Mouse (Mus musculus): ENCODE measurements around the gene Sipa1l1.

The Sipa1l1 gene

DNA sequence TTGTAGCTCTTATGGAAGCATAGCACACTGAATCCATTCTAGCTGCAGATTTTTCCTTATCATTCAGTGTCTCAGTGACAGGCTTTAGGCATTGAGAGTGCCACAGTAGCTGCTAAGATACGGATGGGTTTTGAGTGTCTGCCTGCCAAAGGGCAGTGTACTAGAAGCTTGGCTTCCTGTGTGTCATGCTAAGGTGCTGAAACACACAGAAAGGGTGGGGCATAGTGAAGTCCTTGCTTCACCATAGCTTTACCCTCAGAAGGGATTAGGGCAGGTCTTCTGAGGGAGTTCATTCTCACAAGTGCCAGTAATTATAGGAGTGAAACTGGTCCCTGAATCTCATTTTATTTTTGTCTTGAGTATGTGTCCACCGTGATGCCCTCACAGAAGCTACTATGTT is 82.2 kb downstream of the Sipa1l1 start:
- DNase-seq = no peak

DNA sequence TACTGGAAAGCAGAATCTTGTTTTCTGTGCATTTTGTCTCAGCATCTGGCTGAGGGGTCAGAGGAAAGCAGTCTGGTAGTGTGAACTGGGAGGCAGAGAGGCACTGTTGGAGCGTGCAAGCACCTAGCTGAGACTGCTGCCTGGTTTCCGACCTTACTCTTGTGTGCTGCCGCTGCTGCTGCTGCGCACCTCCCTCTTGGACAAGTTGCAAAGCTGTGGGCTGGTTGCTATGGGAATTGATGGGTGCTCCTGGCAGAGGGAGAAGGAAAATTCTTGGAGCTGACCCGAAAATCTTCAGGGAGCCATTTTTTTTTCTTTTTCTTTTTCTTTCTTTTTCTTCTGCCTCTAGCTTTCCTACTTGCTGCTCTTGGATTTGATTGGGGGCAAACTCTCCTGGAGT is 85.0 kb downstream of the Sipa1l1 start:
- no peak for DNase-seq

DNA sequence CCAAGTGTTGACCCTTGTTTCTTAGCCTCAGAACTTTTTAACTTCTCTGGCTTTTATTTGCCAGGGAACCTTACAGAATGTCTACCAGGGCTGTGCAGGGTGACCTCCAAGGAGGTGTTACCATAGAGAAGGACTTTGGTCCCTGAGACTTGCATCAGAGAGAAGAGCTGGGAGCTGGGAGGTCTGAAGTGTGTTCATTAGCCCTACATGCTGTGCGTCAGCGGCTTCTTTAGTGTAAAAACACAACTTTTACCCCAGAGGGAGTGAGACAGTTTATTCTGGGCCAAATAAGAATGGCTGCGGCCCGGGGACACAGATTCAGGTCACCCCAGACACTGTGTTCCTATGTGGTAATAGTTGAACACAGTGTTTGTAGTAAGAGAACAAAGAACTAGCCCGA is 86.9 kb downstream of the Sipa1l1 start:
- DNase-seq = no peak

DNA sequence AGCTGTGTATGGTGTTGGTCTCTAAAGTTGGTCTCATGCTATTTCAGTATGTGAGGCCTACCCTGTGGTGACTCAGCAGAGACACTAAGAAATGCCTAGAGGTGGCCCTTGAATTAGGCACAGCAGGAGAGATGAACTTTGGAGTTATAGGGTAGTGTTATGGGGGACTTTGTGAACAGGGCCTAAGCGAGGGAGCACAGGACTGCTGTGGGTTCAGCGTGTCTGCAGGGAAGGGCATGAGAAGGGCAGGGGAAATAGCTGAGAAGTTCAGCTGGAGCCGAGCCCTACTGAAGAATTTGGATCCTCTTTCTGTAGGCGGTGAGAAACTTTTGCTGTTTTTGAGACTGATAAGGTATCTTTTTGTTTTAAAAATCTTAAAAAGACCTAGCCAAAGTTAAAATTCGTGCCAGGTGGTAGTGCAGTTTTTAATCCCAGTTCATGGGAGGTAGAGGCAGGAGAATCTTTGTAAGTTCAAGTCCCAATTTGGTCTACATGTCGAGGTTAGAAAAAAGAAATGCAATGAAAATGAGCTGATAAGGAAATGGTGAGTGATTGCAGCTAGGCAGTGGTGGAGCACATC is 87.9 kb downstream of the Sipa1l1 start:
- DNase-seq = no peak

DNA sequence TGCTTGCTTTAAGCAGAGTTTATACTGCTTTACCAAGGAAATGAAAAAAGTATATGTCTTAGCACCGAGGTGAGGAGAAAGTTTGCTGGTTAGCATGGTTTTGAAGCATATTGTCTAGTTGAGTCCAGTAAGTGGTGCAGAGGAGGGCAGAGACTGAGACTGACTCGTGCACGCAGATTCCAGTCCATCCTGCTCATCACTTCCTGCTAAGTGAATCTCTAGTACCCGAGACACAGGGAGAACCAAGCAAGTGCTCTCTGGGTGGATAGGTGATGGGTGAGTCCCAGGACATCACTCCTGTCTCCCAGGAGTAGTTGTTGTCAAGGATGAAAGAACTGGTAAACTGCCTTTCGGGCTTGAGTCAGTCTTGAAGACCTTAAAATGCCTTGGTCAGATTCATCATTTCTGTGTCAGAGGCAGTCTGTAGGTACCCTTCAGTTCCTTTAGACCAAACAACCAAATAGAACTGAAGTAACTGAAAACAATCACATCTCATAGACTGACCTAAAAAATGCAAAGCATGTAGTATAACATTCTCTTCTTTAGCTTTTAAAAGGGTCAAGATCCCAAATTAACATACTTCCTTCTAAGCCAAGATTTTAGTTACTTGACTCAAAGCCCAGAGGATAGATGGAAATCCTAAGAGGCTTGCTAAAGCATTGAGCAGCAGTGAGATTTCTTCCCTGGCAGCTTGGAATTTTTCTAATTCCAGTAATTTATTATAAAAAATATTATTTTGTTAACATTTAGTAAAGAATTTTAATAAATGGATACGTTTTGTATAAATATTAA is 89.1 kb downstream of the Sipa1l1 start:
- DNase-seq = no peak

DNA sequence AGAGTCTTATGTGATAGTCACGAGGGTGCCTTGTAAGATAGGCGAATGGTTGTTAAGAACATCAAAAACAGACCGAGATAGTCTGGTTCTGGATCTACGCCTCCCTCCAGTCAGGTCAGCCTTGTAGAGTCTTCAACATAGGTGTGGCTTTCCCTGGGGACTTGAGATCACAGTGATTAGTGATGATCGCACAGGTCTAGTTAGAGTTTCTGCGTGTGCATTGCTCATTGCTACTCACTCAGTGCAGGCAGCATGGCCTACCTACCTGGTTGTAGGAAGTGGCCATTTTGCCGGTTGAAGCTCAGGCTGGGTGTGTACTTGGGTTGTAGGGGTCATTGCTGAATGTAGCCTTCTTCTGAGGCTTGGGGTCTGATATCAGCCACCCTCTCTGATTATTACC is 94.3 kb downstream of the Sipa1l1 start:
- DNase-seq = no peak

DNA sequence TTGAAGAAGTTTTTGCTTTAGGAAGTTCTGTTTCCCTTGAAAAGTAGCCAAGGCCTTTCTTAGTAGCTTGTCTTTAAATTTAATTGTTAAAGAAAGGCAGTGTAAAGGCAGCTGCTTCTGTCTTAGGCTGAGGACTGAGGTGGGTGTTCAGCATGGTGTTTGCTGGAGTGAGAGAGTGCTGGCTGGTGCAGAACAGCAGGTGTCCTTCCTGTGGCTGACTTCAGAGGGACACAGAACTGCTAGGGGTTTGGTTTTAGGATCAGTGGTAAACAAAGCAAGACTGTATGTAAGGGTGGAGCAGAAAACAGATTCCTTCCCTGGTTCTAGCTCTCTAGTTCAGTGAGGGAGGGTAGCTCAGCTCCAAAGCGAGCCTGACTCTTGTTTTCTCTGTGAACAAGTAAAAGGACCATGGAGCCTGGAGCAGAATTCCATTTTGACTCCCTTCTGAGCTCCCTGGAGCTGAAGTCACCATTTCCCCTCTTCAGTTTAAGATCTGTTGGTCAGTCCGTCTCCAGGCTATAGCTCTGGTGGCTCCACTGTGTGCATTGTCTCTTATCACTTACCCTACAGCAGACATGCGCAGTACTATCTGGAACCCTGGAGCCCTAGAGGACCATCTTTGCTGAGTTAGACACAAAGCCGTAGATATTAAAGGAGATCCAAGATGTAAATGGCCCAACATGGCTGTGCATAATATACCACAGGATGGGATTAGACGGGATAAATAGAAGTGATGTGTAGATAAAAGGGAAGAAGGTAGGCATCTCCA is 95.1 kb downstream of the Sipa1l1 start:
- no peak for DNase-seq

DNA sequence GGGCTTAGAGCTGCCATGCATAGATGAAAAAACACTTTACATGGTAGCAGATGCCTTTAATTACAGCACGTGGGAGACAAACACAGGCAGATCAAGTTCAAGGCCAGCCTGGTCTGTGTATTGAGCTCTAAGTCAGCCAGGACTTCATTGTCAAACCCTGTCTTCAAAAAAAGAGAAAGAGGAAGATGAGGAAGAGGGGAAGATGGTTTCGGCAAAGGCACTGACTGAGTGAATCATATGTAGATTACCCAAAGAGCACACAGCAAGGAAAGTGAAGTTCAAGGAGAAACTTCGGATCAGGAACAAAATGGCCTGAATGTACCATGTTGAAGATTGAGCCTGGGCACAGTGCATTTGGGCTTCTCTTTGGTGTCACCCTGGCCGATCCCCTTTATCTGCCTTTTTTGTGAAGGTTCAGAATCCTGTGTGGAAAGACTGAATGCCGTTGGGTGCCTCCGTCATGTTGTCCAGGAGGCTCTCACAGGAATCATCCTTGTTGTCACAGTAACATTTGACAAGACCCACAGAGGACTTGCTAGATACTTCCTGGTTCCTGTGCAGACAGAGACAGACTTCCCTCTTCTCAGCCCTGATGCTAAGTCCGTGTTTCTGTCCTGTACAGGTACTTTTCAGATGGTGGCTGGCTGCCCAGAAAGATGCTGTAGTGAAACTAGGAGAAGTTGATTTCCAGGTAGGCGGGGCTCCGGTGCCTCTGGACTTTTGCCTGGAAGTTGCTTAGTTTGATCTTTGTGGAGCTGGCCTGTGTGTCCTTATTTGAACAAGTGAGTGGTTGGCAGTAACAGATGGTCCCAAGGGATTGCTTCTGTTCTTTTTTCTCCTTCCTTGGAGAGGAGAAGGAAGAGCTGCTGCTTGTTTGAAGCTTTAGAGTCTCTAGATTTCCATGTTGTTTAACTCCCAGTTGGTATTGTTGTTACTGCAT is 96.5 kb downstream of the Sipa1l1 start:
- DNase-seq = no peak

DNA sequence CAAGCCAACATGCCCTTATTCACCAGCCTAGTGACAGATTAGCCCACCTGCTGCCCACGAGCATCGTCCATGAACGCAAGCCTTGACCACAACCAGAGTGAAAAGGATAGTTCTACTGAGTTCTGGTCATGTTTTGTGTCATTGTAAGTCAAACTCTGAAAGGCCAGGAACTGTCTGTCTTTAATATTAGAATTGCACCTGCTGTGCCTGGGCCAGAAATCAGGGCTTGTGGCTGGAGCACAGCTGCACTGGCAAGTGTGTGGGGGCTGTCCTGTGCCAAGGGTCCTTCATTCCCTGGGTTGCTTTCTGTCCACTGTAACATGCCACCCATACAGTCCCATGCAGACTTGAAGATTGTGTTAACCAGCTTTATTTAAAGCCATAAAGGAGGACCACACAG is 102.3 kb downstream of the Sipa1l1 start:
- DNase-seq = no peak

DNA sequence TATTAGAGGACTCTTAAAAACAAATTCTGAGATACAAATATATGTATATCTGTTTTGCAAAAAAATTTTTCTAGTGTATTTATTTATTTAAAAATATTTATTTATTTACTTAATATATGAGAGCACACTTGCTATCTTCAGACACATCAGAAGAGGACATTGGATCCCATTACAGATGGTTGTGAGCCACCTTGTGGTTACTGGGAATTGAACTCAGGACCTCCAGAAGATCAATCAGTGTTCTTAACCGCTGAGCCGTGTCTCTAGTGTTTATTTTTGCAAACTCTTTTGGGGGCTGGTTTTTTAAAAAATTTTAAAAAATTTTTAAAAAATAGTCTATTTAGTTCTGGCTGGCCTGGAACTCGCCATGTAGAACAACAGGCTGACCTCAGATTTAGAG is 104.4 kb downstream of the Sipa1l1 start:
- no peak for DNase-seq

DNA sequence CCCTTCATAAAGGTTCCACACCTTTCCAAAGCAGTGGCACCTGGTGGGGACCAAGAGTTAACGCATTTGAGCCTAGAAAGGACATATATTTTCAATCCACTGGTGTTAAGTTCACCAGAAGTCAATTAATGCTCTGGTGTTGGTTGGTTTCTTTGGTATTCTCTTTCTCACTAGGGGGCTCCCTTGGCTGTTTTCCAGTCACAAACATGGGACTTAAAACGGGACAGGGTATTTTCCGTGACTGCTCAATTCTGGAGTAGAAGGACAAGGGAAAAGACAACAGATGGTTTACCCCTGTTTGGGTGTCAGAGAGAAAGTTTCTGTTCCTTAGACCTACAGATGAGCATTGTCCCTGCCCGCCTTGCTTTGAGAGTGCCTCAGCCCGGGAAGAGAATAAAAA is 105.5 kb downstream of the Sipa1l1 start:
- no peak for DNase-seq

DNA sequence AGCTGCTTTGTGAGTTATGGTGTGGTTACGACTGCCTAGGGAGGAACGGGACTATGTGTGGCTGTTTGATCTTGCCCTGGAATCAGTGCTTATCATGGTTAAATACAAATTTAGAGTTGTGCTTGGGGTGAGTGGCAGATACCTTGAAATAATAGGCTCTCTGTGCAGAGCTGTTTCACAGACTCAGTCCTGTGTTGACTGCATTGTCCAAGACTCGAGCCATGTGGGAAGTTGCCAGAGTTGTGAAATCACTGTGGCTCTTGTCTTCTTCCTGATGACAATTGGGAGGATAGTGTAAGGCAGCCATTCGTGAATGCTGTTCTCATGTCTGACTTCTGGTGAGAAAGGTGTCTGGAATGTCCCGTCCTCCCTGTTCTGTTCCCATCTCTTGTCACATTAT is 106.6 kb downstream of the Sipa1l1 start:
- DNase-seq = no peak

DNA sequence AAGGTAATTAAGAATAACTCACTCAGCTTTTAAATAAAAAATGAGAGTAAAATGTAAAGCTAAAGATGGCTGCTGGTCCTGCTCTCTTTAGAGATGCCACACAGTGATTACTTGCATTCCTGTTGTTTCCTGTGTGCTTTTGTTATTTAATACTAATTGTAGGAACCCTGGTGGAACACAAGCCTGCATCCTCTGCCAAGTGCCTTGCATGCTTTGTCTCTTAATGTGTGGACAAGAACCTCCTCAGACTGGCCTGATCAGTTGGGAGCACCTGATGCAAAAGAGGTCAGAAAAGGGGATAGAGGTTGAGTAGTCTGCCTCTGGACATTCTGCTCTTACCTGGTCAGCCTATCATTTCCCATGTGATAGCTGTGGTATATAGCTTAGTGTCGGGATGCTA is 107.5 kb downstream of the Sipa1l1 start:
- DNase-seq = no peak

DNA sequence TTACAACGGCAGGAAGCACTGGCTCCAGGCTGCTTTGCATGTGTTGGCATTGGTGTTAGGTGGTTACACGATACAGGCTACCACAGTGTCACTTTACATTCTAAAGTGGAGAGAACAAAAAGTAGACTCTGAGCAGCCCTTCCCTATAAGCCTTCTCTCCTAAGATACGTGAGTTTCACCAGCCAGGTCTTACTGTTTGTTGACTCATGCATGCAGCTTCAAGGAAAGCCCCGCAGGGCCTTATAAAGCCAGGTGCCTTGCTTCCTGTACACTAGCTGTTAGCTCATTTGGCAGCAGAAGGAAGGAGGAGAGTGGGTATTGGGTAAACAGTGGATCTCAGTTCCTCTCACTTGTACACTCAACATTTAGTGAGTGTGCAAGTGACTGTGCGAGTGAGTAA is 115.5 kb downstream of the Sipa1l1 start:
- DNase-seq = no peak

DNA sequence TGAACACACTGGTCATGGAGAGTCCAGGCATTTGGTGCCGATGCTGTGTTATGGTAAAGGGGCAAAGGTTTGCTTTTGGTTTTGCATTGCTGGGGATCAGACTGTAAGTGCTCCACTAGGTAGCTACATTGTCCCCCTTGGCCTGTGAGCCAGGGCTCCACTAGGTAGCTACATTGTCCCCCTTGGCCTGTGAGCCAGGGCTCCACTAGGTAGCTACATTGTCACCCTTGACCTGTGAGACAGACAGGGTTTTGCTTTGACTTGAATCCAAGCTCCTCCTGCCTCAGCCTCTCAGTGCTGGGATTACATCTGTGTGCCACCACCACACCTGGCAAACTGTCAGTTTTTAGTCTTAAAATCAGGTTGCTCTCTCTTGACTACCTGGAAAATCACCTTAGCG is 115.9 kb downstream of the Sipa1l1 start:
- no peak for DNase-seq

DNA sequence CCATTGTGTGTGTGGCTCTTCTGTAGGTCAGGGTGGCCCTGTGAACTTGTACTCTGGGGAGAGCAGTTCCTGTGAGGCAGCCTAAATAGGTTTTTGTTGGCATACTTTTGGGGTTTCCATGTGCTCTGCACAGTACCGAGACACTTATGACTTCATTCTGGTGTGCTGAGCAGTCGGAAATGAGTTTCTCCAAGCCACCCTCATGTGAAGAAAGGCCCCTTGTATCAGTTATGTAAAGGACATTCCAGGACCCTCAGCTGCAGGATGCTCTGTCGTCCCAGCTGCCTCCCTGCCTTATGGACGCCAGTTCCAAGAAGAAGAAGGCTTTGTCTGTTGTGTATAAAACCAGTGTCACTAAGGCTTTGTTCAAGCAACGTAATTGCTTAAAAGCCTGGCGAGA is 116.9 kb downstream of the Sipa1l1 start:
- DNase-seq = no peak

DNA sequence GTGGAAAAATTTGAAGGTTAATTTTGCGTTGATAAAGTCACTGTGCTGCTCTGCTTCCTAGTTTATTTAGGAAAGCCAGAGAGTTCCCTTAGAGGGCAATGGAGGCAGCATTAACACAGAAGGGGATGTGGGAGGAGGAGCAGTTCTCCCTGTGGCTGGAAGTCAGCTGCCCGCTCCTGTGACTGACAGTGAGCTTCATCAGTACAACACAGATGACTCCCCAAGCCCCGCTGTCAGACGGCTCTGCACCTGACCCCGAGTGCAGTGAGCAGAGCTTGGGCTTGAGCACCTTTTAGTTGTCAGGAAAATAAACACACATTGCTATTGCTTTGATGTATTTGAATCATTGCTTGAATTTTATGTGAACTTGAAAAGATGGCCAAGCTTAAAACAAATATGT is 117.7 kb downstream of the Sipa1l1 start:
- DNase-seq = no peak

DNA sequence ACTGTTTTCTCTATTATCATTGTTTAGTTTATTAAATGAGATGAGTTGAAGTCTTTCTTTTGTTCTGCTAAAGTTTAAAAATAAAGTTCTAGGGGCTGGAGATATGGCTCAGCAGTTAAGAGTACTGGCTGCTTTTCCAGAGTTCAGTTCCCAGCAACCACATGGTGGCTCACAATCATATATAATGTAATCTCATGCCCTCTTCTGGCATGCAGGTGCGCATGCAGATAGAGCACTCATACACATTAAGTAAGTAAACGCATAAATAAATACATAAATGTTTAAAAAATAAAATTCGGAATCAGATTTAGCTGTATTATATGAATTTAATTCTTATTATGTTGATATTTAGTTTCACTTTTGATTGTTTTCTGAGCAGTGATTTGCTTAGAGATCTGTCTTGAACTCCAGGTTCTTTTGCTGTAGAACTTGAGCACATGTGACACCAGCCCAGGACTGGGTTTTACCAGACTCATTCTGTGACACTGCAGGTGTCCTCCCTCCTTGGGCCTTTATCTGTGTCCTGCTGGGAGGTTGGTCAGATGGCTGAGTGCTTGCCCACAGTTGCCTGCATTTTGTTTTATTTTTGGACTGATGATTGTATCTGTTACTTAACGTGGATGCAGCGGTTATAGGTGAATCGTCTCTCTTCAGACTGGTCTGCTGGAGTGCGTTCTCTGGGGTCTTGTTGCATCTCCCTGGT is 124.6 kb downstream of the Sipa1l1 start:
- DNase-seq = no peak

DNA sequence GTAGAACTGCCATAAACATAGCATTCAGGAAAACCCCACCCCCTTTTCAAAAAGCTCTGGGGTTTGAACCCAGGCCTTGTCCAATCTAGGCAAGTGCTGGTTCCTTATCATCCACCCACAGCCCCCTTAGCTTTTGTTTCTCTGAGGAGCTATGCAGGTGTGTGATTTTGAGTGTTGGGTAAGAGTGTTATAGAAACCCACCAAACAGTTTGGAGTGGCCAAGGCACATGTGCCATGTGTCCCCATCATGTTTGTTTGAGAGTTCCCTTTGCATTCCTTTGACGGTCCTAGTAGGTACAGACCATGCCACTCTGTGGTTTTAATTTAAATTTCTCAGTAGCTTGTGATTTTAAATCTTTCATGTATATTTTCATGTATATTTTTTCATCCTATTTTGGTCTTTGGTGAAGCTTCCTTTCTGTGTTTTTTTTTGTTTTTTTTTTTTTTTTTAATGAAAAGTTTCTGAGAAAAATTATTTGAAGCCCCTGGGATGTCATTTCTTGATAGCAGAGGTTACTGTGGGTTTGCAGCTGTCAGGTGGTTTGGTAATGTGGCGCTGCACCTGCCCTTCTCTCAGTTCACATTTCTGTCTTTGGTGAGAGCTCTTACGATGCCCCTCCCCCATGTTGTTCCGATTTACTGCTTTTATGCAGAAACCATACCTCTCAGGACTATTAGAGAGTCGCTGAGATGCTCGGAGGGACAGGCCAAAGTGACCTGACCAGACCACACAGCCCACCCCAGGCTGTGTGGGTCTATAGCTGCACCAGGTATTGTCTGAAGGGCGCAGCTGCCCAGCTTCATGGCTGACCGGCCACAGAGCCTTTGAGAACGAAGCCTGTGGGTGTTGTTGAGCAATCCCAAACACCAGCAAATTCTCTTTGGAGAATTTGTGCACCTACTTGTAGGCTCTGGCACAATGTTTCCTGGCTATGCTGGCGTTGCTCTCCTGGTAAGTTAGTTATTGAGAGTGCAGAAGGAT is 126.1 kb downstream of the Sipa1l1 start:
- no peak for DNase-seq

DNA sequence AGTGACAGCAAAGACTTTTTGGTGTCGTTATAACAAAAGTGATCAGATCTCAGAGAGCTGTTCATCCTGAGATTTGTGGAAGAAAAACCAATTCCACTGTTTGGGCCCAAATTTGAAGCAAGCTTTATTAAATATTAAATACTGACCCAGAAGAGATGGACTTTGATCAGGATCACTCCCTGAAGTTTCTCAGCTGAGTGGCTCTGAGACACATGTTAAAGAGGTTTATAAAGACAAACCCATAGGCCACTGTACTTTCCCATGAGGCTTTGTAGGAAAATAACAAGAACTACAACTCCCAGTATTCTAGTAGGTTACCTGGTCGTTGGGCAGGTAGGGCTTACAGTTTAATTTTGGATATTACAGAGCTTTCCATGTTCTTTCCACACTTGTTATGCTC is 127.2 kb downstream of the Sipa1l1 start:
- no peak for DNase-seq

DNA sequence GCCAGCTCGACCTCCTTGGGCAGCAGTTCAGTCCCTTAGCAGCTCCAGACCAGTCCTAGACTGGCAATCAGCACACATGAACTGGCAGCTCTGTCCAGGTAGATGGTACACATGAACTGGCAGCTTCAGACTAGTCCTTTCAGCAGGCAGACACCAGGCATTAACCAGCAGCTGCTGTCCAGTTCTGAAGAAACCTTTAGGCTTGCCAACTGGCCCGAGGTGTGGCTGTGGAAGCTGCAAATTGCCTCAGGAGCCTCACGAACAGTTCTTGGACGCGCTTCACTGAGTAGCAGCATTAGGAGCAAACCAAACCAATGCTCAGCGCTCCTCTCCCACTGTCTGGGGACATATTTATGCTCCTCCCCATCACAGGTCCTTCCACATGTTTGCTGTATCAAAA is 128.1 kb downstream of the Sipa1l1 start:
- no peak for DNase-seq

Data from cerebellum, postnatal 36 days (tissue).